Mouse (Mus musculus): ENCODE measurements around the gene Gdpd5. TPM values are rescaled to one million over a fixed set of nuclear protein-coding genes. Genes with fewer than 3 reads are reported as not detected.
"Not testable (repeated sequence)": the region's sequence is repeated elsewhere in the genome, so short reads cannot be mapped to it uniquely, and the experiment has no call there.

The Gdpd5 gene
- polyA plus RNA-seq, 1 experiment from 2014 or later, result 17.1 TPM

DNA sequence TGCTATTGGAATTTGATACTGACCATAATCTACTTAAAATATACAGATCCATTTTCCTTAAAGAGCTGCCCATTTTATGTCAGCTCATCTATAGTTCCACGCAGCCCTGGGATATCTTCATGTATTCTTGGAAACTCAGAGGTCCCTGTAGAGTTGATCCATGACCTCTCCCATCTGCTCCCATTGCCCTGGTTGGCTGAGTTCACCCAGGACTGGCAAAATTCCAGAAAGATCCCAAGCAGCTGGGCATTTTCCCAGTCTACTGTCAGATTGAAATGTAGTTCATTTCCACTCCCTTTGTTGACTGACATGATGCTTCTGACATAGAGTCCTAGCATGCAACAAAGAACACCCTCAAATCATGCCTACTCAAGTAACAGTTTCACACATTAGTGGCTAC lies 117.9 kb downstream of the Gdpd5 start:
- Histone ChIP-seq H3K27me3 (replicated peaks; ENCODE audit: control insufficient read depth, insufficient read depth, low read length) (no peaks in the 10 kb centered on the region), H3K27ac (ENCODE audit: low read length) (no peak overlapping the region), H3K4me2 (ENCODE audit: low read depth, low read length) (no peak overlapping the region), H3K4me3 (ENCODE audit: low read length) (no peak overlapping the region), H3K4me1 (ENCODE audit: control insufficient read depth, insufficient read depth, low read length) (no peaks in the 10 kb centered on the region), H3K9me3 (ENCODE audit: control insufficient read depth, low read length) (no peaks in the 10 kb centered on the region), H3K36me3 (ENCODE audit: control insufficient read depth, insufficient read depth, low read length) (no peaks in the 10 kb centered on the region), H3K9ac (ENCODE audit: low read depth, low read length) (no peak overlapping the region)
- 59% methylated on average over 1 of the region's 1 CpGs for WGBS
- no peak for ATAC-seq

DNA sequence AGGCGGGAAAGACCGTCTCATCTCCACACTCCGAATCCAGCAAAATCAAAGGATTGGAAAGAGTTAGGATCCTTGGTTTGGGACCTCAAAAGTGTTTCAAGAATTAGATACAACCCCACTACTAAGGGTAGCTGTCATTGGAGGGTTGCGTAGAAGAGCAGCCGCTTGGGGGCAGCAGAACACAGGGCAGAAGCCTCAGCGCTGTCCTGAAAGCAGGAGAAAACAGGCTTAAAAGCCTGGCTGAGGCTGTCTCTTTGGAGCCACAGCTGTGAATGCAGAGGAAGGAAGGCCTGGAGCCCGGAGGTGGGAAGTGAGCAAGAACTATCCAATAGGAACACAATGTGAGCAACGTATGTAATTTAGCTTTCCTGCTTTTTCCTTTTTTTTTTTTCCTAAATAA lies 119.0 kb downstream of the Gdpd5 start:
- H3K4me2 ChIP-seq (ENCODE audit: low read depth, low read length), result no peak overlapping the region
- no peak overlapping the region for H3K4me3 ChIP-seq (ENCODE audit: low read length)
- WGBS, result 5% methylated on average over 8 of the region's 8 CpGs
- no peaks in the 10 kb centered on the region for H3K4me1 ChIP-seq (ENCODE audit: control insufficient read depth, insufficient read depth, low read length)
- no peak overlapping the region for H3K9ac ChIP-seq (ENCODE audit: low read depth, low read length)
- no peaks in the 10 kb centered on the region for H3K9me3 ChIP-seq (ENCODE audit: control insufficient read depth, low read length)
- no peak overlapping the region for H3K27ac ChIP-seq (ENCODE audit: low read length)
- no peaks in the 10 kb centered on the region for H3K36me3 ChIP-seq (ENCODE audit: control insufficient read depth, insufficient read depth, low read length)
- H3K27me3 ChIP-seq (replicated peaks; ENCODE audit: control insufficient read depth, insufficient read depth, low read length), result no peaks in the 10 kb centered on the region
- peak; percentile 78 for ATAC-seq

DNA sequence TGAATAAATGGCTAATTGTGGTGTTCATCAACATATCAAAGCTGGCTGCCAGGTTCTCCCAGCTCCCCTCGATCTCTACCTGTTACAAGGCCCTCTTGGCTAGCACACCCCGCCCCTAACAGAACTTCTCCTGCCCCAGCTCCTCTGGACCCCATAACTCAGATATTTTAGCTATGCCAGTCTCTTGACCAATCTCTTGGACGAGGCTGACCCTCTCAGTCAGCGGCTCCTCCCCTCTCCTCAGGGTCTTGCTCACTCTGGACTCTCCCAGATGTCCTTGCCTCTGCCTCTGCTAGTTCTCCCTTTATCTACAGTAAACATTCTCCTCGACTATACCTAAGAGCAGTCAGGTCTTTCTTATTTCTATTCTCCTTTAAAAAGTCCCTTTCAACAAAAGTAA lies 119.4 kb downstream of the Gdpd5 start:
- 26% methylated on average over 5 of the region's 5 CpGs for WGBS
- no peak overlapping the region for H3K9ac ChIP-seq (ENCODE audit: low read depth, low read length)
- no peaks in the 10 kb centered on the region for H3K27me3 ChIP-seq (replicated peaks; ENCODE audit: control insufficient read depth, insufficient read depth, low read length)
- no peak overlapping the region for H3K4me3 ChIP-seq (ENCODE audit: low read length)
- H3K4me1 ChIP-seq (ENCODE audit: control insufficient read depth, insufficient read depth, low read length), result no peaks in the 10 kb centered on the region
- no peaks in the 10 kb centered on the region for H3K36me3 ChIP-seq (ENCODE audit: control insufficient read depth, insufficient read depth, low read length)
- no peak overlapping the region for H3K27ac ChIP-seq (ENCODE audit: low read length)
- H3K9me3 ChIP-seq (ENCODE audit: control insufficient read depth, low read length), result no peaks in the 10 kb centered on the region
- H3K4me2 ChIP-seq (ENCODE audit: low read depth, low read length), result no peak overlapping the region
- ATAC-seq, result peak; percentile 71

DNA sequence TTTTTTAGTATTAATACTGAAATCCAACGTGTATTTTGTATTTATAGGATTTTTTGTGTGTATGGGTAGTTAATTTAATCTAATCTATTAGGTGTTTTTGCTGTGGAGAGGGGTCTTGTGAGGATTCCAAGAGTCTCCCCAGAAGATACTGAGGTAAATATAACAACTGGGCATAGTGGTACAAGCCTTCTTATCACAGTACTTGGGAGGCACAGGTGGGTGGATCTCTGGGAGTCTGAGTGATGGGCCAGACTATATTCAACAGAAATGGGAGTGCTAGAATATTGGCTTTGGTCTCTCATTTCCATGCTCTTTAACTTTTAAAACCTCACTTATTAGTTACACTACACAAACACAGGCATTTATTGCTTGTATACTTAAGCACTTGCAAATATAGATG lies 119.9 kb downstream of the Gdpd5 start:
- Histone ChIP-seq H3K4me2 (ENCODE audit: low read depth, low read length) (no peak overlapping the region), H3K9ac (ENCODE audit: low read depth, low read length) (no peak overlapping the region), H3K9me3 (ENCODE audit: control insufficient read depth, low read length) (no peaks in the 10 kb centered on the region), H3K4me3 (ENCODE audit: low read length) (no peak overlapping the region), H3K4me1 (ENCODE audit: control insufficient read depth, insufficient read depth, low read length) (no peaks in the 10 kb centered on the region), H3K27me3 (replicated peaks; ENCODE audit: control insufficient read depth, insufficient read depth, low read length) (no peaks in the 10 kb centered on the region), H3K36me3 (ENCODE audit: control insufficient read depth, insufficient read depth, low read length) (no peaks in the 10 kb centered on the region), H3K27ac (ENCODE audit: low read length) (no peak overlapping the region)
- 48% methylated on average over 1 of the region's 1 CpGs for WGBS
- ATAC-seq, result no peak

DNA sequence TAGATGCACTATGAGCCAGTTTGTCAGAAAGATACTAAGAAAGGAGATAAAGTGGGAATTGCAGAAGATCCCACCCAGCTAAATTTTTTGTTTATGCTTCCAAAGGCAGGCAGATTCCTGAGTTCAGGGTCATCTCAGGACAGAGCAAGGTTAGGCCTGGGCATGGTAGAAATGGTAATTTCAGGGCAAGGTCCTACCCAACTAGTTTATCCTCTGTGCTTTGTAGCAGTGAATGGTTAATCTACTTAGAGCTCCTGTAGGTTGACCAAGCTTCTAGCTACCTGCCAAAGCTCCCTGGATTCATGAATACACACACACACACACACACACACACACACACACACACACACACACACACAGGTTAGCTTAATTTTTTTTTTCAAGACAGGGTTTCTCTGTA lies 123.3 kb downstream of the Gdpd5 start:
- H3K27me3 ChIP-seq (replicated peaks; ENCODE audit: control insufficient read depth, insufficient read depth, low read length), result no peaks in the 10 kb centered on the region
- H3K9me3 ChIP-seq (ENCODE audit: control insufficient read depth, low read length), result no peaks in the 10 kb centered on the region
- no peaks in the 10 kb centered on the region for H3K4me1 ChIP-seq (ENCODE audit: control insufficient read depth, insufficient read depth, low read length)
- no peak overlapping the region for H3K4me2 ChIP-seq (ENCODE audit: low read depth, low read length)
- no peak for ATAC-seq
- no peak overlapping the region for H3K9ac ChIP-seq (ENCODE audit: low read depth, low read length)
- no peaks in the 10 kb centered on the region for H3K36me3 ChIP-seq (ENCODE audit: control insufficient read depth, insufficient read depth, low read length)
- no peak overlapping the region for H3K27ac ChIP-seq (ENCODE audit: low read length)
- H3K4me3 ChIP-seq (ENCODE audit: low read length), result no peak overlapping the region

DNA sequence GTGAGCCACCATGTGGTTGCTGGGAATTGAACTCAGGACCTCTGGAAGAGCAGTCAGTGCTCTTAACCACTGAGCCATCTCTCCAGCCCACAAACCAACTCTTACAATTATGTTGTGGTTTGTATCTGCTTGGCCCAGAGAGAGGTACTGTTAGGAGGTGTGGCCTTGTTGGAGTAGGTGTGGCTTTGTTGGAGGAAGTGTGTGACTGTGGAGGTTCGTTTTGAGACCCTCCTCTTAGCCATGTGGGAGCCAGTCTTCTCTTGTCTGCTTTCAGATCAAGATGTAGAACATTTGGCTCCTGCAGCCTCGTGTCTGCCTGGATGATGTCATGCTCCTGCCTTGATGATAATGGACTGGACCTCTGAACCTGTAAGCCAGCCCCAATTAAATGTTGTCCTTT lies 127.0 kb downstream of the Gdpd5 start:
- H3K27ac ChIP-seq (ENCODE audit: low read length); H3K4me1 ChIP-seq (ENCODE audit: control insufficient read depth, insufficient read depth, low read length); H3K9ac ChIP-seq (ENCODE audit: low read depth, low read length); H3K4me2 ChIP-seq (ENCODE audit: low read depth, low read length); ATAC-seq; H3K36me3 ChIP-seq (ENCODE audit: control insufficient read depth, insufficient read depth, low read length); H3K27me3 ChIP-seq (replicated peaks; ENCODE audit: control insufficient read depth, insufficient read depth, low read length); H3K4me3 ChIP-seq (ENCODE audit: low read length); H3K9me3 ChIP-seq (ENCODE audit: control insufficient read depth, low read length): not testable (repeated sequence)
- 13% methylated on average over 2 of the region's 2 CpGs for WGBS

DNA sequence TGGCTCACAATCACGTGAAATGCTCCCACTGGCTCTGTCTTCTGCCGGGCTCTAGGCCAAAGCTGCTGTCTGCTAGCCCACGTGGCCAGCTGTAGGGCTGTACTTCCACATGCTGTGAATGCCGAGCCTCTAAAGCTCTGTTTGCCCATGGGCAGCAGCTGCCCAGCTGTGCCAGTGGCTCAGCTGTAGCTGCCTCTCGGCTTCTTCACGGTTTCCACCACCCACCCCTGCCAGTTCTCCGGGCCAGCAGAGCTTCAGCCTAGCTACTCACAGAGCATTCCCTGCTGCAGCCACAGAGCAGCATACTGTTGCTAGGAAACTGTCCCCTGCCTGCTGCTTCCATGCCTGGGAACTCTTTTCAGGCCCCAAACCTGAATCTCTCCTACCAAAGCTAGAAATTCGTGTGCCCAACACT lies 128.9 kb downstream of the Gdpd5 start:
- Histone ChIP-seq H3K27me3 (replicated peaks; ENCODE audit: control insufficient read depth, insufficient read depth, low read length) (no peaks in the 10 kb centered on the region), H3K9me3 (ENCODE audit: control insufficient read depth, low read length) (no peaks in the 10 kb centered on the region), H3K4me2 (ENCODE audit: low read depth, low read length) (no peak overlapping the region), H3K4me1 (ENCODE audit: control insufficient read depth, insufficient read depth, low read length) (0 out of 2 replicates have a peak, but pooled peaks cover 4% of the 10 kb centered on the region), H3K9ac (ENCODE audit: low read depth, low read length) (no peak overlapping the region), H3K36me3 (ENCODE audit: control insufficient read depth, insufficient read depth, low read length) (no peaks in the 10 kb centered on the region), H3K4me3 (ENCODE audit: low read length) (no peak overlapping the region), H3K27ac (ENCODE audit: low read length) (no peak overlapping the region)
- ATAC-seq, result no peak
- WGBS, result 15% methylated on average over 8 of the region's 8 CpGs

Other genes with a start within 250 kb of the Gdpd5 start
- 17.4 and 18.3 TPM in 2 replicates for gene Uvrag, start 240.3 kb upstream of the Gdpd5 start, polyA plus RNA-seq (2015; fragmentation: Nextera tagmentation; extraction: Ambion mirVana)
- gene Dgat2, start 198.7 kb upstream of the Gdpd5 start, polyA plus RNA-seq (2015; fragmentation: Nextera tagmentation; extraction: Ambion mirVana), result 325 and 488 TPM in 2 replicates
- gene Mogat2, start 142.8 kb upstream of the Gdpd5 start, polyA plus RNA-seq (2015; fragmentation: Nextera tagmentation; extraction: Ambion mirVana), result 234 and 306 TPM in 2 replicates
- 3.5 and 4.2 TPM in 2 replicates for gene Map6, start 114.0 kb upstream of the Gdpd5 start, polyA plus RNA-seq (2015; fragmentation: Nextera tagmentation; extraction: Ambion mirVana)
- 903 and 983 TPM in 2 replicates for gene Serpinh1, start 28.2 kb upstream of the Gdpd5 start, polyA plus RNA-seq (2015; fragmentation: Nextera tagmentation; extraction: Ambion mirVana)
- 0.15 and 0.17 TPM in 2 replicates for gene Klhl35, start 84.6 kb downstream of the Gdpd5 start, polyA plus RNA-seq (2015; fragmentation: Nextera tagmentation; extraction: Ambion mirVana)
- gene Rps3, start 102.3 kb downstream of the Gdpd5 start, polyA plus RNA-seq (2015; fragmentation: Nextera tagmentation; extraction: Ambion mirVana), result 775 and 816 TPM in 2 replicates
- 7.7 and 9.2 TPM in 2 replicates for gene Arrb1, start 154.1 kb downstream of the Gdpd5 start, polyA plus RNA-seq (2015; fragmentation: Nextera tagmentation; extraction: Ambion mirVana)
- gene Tpbgl, start 245.7 kb downstream of the Gdpd5 start, polyA plus RNA-seq (2015; fragmentation: Nextera tagmentation; extraction: Ambion mirVana), result 1.0 and 1.1 TPM in 2 replicates